Mouse (Mus musculus): ENCODE results near the gene Haus2.
"Not testable (repeated sequence)": the region's sequence is repeated elsewhere in the genome, so short reads cannot be mapped to it uniquely, and the experiment has no call there.

Haus2 gene

DNA sequence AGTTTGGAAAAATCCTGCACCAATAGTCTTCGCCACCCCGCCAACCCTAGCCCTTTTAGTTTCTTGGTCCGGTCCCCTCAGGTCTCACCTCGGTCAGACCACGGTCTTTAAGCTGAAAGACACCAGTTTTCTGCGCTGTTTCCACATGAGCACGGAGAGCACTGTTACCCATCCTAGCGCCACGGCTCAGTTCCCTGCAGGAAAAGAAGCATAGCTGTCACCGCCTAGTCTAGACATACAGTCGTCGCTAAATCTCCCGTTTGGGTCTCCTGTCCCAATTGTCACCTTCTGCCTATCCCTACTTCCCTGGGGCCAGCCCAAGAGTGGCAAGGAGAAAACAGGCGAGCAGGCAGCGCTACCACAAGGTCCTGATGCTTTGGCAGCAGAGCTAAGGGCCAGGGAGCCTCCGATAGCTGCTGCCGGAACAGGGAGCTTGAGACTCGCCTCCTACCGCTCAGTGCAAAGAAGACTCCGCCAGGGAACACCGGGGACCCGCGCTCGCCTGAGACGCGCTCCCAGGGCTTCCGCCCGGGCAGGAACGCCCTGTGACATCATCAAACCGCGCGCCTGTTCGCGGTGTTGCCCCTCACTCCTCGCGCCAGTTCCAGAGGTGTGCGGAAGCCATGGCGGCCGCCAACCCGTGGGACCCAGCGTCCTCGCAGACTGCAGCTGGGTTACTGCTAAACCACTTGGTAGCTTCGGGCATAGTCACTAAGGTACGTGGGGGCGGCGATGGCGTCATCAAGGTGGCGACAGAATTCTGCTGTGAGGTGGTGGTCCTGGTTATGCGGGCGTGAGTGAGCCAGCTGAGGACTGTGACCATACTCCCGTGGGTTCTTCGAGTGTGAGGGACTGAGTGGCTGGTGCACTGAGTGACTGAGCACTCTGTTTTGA is at the start of gene Haus2, which contains the start of gene Lrrc57:
Gene Haus2, plus strand, starts transcription at position 554 of the 894 bp plus-strand sequence.
Gene Lrrc57, minus strand, starts transcription at position 691 of the 894 bp plus-strand sequence.
- DNase-seq (ENCODE audit: low spot score): peak; percentile 88

DNA sequence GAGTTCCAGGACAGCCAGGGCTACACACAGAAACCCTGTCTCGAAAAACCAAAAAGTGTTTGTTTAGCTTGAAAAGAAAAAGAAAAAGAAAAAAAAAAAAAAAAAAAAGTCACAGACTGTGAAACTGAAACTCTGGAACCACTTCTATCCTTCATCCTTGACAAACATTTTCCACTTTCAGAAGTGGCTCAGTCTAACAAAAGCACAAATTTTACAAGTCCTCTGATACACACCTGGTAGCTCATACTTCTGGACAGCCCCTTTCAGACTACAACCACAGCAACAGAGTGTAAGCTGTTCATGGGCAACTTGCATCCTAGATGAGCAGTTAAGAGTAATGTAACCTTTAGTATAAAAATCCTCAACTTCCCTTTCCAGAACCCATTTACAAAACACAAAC is 47.7 kb upstream of the Haus2 start:
- no peak for DNase-seq (ENCODE audit: low spot score)

DNA sequence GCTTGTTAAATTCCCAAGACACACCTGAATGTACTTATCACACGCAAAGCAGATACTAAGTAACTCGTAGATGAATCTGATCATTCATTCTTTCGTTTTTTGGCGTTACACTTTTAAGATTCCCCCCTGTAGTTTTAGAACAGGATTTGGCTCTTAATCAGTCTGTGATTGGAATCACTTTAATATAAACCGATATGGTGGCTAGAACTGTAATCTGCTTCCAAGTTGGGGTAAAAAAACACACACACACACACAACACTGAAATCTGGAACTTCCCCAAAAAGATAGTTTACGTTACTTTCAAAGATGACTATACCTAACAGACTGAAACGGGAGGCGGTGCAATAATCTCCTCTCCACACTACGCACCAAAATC is 46.3 kb upstream of the Haus2 start:
- no peak for DNase-seq (ENCODE audit: low spot score)

DNA sequence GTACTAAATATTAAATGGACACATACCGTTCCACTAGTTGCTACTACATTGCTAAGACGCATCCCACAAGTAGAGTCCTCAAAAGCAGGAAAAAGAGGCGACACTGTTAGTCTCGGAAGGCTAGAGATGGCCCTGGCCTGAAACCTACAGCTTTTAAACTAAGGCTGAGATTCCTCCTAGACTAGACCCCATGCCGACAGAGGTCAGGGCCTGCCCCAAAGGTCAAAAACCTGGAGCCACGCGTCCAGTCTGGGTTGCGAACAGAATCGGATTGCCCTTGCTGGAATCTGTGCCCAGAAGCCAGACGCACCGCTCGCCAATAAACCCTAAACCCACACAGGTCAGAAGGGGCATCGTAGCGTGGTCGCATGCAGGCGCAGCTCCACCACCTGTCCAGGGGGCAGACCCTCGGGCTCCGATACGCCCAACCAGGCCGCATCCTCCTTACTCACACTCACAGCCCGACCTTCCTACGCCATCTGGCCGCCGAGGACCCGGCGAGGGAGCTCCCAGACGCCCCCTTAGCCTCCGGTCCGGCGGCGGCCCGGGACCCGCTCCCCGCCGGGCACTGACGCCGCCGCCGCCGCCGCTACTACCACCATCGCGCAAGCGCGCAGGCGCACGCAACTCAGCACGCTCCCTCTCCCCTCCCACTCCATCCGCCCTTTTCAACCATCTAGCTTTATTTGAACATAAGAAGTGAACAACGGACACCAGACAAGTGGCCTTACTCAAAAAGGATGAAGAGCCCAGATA is 45.8 kb upstream of the Haus2 start, which contains the start of gene Zfp106:
Gene Zfp106, minus strand, starts transcription at position 609 of the 756 bp plus-strand sequence.
- DNase-seq (ENCODE audit: low spot score): peak; percentile 68

DNA sequence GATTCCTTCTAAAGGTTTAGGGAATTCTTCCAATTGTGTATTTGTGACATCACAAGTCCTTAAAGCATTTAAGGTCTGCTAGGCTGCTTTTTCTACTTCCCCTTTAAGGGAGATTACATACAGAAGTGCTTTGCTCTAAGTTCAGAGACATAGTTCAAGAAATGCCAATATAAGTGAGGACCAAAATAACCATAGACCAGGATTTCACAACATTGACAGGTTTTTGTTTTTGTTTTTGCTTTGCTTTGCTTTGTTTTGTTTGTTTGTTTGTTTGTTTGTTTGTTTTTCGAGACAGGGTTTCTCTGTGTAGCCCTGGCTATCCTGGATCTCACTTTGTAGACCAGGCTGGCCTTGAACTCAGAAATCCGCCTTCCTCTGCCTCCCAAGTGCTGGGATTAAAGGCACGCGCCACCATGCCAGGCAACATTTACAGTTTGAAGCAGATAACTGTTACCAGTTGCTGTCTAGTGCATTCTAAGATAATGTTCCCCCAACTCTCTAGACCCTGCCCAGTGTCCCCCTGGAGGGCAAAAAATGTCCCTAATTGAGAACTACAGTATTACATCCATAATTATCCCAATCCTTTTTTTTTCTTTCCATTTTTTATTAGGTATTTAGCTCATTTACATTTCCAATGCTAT is 44.5 kb upstream of the Haus2 start:
- not testable (repeated sequence) for DNase-seq (ENCODE audit: low spot score)

DNA sequence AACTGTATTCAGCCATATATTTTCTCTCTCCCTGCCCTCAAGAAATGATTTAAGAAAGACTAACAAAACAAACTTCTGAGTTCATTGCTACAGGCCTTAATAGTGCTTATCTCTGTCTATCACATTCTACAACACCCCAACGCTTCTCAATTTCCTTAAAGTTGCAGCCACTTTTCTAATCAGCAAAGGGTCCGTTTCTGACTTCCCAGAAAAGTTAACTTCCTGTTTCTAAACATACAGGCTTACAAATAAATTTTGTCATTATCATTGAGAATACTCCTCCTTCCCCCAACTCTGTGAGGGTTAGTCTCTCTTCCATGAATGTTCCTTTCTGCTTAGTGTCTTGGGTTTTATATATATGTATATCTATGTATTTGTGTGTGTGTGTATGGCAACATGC is 43.8 kb upstream of the Haus2 start:
- no peak for DNase-seq (ENCODE audit: low spot score)

DNA sequence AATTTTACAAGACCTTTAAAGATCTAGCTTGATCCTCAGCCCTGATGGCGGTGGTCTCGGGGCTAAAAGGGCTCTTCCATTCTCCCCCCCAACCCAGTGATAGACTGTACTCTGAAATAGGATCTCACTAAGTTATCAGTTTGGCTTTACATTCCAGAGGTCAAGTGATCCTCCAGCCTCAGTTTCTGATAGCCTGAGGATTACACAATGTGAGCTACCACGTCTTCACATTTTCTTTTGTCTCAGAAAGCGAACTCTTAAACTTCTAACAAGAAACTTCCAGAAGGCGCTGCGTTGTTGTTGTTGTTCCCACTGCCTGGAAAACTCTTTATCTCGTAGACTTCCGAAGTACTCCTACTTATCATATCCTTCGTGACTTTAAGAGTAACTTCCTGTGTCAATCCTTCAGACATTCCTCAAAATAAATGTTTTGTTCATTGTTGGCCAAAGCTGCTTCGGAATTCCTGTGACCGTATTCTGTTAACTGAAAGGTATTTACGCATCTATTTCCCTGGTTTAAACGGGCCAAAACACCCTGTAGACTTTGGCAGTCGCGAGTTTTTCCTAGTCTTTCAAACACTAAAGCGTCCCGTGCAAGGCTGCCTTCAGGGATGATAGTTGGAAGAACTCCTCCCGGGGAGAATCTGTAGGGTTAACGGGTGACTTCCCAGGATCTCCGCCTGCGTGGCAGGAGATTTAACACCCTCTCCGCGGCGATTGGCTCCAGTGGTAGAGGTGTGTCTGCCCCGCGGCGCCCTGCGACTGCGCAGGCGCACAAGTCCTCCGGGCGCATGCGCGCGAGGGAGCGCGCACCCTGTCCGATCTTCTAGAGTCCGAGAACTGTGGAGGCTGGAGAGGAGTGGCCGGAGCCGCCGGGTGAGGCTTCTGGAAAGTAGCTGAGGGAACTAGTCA is 42.0 kb upstream of the Haus2 start, which contains the start of gene Snap23:
Gene Snap23, plus strand, starts transcription at position 786 of the 912 bp plus-strand sequence.
- peak; percentile 88 for DNase-seq (ENCODE audit: low spot score)

DNA sequence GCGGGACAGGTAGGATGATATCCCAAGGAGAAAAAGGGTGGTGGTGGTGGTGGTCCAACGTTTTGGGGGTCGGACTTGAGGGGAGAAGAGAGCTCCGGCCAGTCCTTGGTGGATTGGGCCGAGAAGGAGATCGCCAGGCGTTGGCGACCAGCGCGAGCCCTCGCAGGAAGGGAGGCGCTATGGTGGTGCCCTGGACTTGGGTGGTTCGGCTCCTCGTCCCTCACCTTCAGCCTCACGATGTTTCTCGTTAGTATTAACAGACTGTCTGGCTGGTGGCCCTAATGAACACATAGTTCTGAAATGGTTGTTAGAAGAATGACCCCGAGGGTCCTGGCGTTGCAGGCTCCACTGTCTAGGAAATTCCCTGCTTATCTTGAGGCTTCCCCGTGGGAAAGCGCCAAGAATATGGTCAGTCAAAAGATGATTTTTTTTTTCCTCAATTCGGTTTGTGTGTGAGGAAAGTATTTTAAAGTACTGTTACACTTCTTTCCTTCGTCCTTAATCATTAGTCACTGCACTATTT is 41.3 kb upstream of the Haus2 start:
- DNase-seq (ENCODE audit: low spot score): no peak

DNA sequence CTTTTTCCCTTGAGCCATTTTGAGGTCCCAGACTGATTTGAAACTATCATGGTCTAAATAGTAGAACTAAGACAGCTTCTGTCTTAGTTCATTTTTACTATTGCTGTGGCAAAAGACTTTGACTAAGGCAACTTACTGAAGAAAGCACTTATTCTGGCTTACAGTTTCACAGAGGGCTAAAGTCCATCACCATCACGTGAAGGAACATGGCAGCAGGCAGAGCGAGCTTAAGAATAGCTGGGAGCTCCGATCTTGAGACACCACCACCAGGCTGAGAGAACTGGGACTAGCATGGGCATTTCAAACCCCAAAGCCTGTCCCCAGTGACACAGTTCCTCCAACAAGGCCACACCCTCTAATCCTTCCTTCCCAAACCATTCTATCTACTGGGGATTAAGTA is 38.1 kb upstream of the Haus2 start:
- no peak for DNase-seq (ENCODE audit: low spot score)

DNA sequence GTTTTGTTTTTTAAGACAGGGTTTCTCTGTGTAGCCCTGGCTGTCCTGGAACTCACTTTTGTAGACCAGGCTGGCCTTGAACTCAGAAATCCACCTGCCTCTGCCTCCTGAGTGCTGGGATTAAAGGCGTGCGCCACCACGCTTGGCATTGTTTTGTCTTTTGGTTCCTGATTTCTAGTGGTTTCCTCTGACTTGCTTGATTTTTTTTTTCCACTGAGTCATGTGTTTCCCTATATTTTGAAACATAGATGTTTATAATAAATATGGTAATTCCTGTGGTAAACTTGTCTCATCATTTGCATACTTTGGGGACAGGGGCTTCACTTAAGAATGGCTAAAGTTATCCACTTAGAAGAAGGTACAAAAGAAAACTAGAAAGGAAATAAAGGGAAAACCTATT is 37.0 kb upstream of the Haus2 start:
- not testable (repeated sequence) for DNase-seq (ENCODE audit: low spot score)

DNA sequence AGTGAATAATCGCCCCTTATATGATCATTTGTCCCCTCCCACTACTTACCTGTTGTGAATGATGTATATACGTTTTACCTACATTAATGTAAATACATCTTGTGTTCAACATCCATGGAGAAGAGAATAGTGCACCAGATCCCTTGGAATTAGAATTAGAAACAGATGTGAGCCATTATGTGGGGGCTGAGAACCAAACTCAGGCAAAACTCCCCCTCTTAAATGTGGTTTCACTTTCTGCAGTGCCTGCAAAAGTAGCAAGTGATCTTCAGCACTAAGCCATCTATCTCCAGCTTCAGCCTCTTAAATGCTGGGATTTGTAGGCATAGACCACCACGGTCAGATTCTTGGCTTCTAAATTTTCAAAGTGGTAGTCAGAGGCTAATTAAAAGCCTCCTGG is 34.1 kb upstream of the Haus2 start:
- no peak for DNase-seq (ENCODE audit: low spot score)

DNA sequence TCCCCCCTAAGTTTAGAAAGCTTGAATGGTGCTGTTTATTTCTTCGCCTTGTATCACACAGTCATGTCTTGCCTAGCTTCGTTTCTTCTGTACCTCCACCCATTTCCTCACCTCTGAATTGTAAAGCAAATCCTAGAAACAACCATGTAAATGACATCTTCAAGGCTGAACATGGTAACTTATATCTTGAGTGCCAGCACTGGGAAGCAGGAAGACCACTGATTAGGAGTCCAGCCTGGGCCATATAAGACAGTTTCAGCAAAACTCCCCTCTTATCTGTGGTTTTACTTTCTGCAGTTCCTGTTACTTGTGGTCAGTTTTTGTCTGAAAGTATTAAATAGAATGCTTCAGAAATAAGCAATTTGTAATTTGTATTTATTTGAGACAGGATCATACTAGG is 33.2 kb upstream of the Haus2 start:
- DNase-seq (ENCODE audit: low spot score): no peak

DNA sequence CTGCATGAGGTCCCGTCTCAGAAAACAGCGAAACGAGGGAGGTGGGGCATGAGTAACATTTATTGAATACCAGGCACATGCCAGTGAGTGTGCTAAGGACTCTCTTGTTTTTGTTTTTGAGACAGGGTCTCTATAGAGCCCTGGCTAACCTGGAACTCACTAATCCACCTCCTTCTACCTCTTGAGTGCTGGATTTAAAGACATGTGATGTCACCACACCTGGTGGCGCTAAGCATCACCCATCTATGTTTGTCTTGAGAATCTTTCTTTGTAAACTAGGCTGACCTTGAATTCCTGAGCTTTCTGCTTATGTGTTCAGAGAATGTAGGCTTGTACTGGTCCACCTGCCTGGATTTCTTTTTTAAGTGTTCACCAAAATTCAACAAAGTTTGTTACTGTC is 31.4 kb upstream of the Haus2 start:
- no peak for DNase-seq (ENCODE audit: low spot score)

DNA sequence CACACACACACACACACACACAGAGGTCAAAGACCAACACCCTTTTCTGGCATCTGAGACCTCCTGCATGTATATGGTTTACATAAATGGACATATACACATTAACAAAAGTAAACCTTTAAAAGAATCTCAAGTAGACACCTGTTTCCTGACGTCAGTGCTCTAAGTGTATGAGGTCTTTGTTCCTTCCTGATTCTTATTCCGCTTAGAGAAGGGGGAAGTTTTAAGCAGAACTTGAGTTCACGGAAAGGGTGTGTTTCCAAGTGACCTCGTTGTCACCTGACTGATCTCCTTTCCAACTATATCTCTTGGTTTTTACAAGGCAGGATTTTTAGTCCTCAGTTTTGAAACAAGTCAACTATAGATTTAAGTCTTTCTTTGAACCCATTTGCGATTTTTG is 30.9 kb upstream of the Haus2 start:
- no peak for DNase-seq (ENCODE audit: low spot score)

DNA sequence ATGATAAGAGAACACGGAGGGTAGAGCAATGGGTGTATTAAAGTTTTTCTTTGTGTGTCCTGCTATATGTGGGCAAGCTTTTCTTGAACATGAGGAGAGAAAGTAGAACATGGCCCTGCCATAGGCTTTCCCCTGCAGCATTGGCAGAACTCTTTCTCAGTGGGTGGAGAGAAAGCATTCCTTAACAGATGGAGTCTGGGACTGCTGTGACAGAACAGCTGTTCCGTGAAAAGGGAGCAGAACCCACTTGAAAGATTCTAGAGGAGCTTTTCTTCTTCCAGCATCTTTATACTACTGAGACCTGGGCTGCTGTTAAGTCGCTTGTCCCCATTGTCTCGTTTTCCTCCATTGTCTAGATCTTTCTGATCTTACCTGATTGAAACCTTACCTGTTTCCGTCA is 19.4 kb upstream of the Haus2 start:
- no peak for DNase-seq (ENCODE audit: low spot score)

DNA sequence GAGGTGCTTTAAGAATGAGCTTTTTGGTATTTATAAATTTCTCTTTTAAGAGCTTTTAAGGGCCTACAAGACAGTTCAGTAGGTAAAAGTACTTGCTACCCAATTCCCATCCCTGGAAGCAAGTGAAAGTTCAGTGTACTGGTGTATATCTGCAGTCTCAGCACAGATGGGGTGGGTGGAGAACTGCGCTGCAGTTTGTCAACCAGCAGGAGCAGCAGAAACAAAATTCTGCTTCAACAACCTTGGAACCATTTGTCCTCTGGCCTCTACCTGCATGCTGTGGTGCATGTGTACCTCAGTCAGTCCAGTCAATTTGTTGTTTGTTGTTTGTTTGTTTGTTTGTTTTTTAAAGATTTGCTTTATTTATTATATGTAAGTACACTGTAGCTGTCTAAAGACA is 17.0 kb upstream of the Haus2 start:
- DNase-seq (ENCODE audit: low spot score): no peak

DNA sequence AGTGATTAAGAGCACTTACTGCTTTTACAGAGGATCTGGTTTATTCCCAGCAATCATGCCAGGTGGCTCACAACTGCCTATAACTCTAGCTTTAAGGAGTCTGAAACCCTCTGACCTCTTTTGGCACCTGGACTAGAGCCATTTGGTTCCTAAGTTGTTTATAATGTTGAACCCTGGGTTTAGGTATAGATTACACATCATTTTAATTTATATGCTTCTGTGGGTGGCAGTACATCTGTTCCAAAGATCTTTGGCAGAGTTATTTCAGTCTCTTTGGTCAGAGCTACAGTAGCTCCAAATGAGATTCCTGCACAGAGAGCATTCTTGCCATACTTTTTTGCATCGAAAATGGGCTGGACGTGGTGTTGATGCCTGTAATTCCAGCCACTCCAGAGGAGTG is 11.4 kb upstream of the Haus2 start:
- no peak for DNase-seq (ENCODE audit: low spot score)

DNA sequence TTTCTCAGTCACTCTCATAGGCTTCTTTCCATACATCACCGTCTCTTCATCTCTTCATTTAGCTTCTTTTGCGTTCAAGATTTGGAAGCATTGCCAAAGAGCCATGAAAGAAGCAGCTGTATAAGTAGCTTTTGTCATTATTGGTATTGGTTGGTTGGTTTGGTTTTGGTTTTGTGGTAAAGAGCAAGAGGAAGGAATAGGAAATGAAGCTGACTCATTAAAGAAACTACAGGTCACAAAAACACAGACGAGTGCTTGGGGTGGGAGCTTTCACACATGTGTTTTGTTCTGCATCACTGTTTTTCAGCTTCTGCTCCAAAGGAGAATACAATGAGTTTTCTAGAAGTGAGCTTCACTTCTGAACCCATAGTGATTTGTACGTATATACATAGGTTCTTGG is 9.7 kb upstream of the Haus2 start:
- DNase-seq (ENCODE audit: low spot score): no peak

DNA sequence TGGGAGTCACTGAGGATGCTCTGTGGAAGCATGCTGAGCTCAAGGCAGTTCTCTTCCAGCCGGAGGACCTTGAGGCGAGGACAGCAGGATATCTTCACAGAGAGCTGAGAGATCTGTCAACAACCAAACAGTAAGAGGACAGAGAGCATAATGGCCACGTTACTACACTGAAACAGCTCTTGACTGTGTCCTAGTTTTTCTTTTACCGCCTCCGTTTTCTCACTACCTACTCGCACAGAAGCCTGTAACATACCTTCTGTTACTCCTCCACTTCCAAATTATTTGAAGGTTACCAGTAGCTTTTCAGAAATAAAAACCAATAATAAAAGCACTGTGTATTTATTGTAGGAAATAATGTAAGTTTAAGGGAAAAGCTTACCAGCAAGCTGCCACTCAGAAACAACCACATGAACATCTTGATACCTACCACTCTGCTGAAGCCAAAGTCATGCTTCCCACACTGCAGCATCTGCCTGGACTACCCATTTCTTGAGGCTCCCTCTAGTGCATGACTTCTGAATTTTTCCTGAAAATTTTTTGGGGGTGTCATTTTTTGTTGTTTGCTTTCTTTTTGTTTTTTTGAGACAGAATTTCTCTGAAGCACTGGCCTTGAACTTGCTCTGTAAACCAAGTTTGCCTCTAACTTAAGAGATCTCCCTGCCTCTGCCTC is 3.0 kb upstream of the Haus2 start:
- DNase-seq (ENCODE audit: low spot score): no peak

DNA sequence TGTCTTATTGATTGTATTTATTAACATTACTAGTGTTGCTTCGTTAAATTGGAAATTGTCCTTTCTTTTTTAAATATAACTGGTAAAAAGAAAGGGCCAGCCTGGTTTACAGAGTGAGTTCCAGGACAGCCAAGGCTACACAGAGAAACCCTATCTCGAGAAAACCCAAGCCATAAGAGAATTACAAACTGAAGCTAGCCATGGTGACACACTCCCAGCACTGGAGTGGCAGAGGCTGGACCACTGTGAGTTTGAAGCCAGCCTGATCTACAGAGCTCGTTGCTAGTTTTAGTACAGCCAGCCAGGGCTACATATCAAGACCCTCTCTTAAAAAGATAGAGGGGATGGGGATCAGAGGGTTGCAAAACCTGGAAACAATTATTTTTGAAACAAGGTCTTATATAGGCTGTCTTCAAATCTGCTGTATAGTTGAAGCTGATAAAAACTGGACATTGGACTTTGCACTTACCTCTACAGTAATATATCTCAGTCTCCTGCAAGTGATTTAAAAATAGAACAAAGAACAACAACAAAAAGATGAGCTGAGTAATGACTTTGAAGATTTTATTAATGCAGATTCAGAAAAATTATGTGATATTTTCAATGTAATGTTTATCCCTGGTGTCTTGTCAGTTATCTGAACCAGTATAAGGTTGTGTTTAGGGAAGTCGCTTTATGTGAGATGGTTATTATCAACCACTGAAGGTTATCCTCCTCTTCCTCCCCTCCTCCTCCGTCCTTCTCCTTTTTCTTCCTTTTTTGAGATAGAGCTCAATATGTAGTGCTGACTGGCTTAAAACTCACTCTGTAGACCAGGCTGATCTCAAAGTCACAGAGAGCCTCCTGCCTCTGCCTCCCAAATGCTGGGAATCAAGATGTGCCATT is 7.3 kb downstream of the Haus2 start:
- DNase-seq (ENCODE audit: low spot score): no peak
